Mouse (Mus musculus) lung, adult 2 months (tissue): ENCODE data around the gene Nrip1.

Experiments
- CTCF ChIP-seq: fragments of 200-500 bp; IDR thresholded peaks from 2 replicates; pipeline ENCODE4 v1.5.1; 2011; ENCODE audit warnings: mild to moderate bottlenecking, low read length, control low read depth; ENCODE audit not compliant: insufficient read depth
- POLR2A ChIP-seq: fragments of 200-500 bp; IDR thresholded peaks from 2 replicates; pipeline ENCODE4 v1.6.1; 2011; ENCODE audit warnings: low read depth, mild to moderate bottlenecking, control low read depth, low read length, borderline replicate concordance; ENCODE audit errors: extremely low read depth

GRCm38 (mm10) chr16:76293765-76294463 lies 79.7 kb downstream of the Nrip1 start:
- TF ChIP-seq CTCF = no peak
- TF ChIP-seq POLR2A = no peak
